Mouse (Mus musculus): Measurements from ENCODE around the gene Mansc4.

Mansc4 gene

DNA sequence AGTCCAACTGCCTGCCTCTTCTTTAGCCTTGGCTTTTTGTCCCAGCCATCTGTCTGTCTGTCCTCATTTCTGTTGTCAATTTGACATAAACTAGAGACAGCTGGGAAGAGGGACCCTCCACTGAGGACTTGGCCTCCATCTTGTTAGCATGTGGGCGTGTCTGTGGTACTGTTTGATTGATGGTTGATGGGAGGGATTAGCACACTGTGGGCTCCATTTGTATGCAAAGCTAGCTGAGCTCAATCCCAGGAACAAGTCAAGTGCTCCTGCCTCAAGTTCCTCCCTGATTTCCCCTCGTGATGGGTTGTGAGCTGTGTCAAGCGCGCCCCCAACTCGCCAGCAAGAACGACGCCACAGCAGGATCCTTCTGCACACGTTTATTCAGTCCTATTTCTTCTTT is 10.0 kb downstream of the Mansc4 start:
- no peak for DNase-seq

DNA sequence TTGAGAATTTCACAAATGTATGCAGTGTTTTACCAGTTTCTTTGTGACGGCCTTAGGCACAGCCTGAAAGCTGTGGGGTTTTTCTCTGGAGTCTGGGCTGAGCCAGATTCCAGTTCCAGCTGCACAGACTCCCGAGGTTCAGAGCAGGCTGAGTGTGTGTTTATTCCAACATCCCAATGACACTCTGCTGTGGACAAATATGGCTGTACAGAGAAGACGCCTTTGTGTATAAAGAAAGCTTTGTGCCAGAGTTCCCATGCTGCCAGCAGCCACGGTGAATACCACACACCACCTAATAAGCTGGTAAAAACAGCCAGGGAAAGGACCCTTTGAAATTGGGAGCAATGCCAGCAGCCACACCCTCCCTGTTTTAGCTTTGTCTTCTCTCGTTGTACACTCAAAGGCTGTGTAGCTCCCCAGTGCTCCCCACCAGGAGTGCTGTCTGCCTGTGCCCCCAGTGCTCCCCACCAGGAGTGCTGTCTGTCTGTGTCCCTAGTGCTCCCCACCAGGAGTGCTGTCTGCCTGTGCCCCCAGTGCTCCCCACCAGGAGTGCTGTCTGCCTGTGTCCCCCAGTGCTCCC is 10.9 kb downstream of the Mansc4 start:
- no peak for DNase-seq

DNA sequence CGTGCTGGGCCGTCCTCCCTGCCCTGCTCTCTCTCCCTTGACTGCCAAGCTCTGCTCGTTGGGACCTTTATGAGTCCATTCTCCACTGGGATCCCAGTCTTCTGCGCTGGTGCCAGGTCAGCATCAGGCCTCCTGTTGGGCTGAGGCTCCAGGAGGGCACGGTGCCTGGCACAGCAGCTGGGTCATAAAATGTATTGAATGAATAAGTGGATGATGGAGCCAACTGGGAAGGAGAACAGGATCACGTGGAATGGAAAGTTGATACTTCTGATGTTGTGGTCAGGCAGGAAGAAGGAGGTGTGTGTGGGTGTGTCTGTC is 21.9 kb downstream of the Mansc4 start:
- DNase-seq = no peak

DNA sequence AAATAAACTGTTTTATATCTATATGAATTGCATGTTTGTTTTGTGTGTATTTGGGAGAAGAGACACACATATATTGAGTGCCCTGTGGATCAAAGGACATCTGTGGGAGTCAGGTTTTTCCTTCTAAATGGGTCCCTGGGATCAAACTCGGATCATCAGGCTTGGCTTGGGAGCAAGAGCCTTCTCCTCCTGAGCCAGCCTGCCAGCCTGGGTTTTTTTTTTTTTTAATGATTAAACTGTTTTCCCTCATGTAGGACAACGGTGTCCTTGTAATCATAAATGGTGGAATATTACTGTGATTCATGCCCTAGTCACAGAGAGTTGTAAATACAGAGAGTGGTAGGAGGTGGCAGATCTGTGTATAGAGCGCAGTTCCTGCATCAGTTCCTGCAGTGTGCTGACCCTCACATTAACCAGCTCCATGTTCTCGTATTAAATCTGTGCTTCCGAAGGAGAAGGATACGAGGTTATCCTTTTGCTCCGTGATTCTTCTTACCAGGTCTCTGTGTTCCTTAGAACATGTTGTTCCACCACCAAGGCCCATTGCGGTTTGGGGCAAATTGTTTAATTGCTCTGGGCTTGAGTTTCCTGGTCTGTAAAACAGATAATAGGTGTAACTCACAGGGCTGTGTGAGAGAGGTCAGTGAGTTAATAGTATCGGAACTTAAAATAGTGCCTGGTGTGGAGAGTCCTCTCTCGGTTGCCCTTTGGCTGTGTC is 22.4 kb downstream of the Mansc4 start:
- DNase-seq = no peak

DNA sequence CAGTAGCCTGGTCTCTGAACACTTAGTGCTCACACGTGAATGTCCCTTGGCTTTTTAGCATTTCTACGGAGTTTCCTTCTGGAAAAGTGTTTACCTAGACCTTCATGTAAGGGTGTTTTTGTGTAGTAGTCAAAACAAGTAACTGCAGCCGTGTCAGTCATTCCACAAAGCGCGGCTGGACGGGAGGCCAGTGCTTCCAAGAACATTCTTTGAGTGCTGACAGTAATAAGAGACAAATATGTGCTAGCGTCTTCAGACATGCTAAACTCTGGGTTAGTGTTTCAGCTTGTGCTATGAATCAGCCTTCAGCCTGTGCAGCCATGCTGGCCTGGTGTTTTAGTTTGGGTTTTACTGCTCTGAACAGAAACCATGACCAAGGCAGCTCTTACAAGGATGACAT is 24.1 kb downstream of the Mansc4 start:
- DNase-seq = no peak

DNA sequence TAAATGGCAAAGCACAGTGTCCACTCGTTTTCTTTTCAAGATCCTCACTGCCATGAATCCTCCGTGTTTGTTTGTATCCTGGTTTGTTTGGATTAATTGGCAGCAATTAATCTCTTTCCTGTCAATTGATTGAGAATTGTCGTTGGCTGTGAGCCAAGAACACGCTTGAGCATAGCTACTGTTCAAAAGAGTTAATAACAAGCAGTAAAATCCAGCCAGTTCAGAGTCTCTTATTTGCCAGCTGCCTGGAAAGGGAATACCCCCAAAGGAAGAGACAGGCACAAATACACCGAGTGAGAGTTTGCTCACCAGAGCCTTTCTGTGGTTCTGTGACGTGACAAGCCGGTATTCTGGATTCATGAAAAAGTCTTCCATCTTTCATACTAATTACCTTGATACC is 24.8 kb downstream of the Mansc4 start:
- peak; percentile 10 for DNase-seq

DNA sequence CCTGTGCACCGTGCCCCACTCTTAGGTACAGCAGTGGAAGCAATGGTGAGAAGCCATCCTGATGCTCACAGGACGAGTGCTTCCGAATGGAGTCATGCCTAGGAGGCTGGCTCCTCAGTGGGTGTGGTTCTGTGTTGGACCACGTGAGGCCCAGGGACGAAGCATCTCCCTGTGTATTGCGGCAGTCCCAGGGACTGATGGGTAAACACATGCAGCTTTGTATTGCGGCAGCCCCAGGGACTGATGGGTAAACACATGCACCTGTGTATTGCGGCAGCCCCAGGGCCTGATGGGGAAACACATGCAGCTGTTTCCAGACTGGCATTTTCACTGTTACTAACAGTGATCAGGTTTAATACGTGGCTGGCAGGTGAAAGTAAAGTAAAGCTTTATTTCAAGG is 25.2 kb downstream of the Mansc4 start:
- DNase-seq = no peak

DNA sequence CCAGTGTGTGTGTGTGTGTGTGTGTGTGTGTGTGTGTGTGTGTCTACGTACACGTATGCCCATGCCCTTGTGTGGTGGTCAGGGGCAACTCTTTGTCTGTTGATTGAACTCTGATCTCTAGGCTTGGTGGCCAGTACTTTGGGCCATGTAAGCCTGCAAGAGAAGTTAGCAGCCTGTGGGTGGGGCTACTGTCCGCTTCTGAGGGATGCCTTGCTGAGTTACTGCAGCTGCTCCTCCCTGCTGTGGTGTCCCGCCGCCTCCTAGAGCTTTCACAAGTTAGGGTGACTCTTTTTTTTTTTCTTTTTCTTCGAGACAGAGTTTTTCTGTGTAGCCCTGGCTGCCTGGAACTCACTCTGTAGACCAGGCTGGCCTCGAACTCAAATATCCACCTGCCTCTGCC is 27.5 kb downstream of the Mansc4 start:
- no peak for DNase-seq

GRCm38 (mm10) chr6:147055374-147055977 is 31.4 kb downstream of the Mansc4 start:
- DNase-seq = no peak

- DNase-seq = no peak
Observed at GRCm38 (mm10) chr6:147053785-147054646, 32.8 kb downstream of the Mansc4 start.

DNA sequence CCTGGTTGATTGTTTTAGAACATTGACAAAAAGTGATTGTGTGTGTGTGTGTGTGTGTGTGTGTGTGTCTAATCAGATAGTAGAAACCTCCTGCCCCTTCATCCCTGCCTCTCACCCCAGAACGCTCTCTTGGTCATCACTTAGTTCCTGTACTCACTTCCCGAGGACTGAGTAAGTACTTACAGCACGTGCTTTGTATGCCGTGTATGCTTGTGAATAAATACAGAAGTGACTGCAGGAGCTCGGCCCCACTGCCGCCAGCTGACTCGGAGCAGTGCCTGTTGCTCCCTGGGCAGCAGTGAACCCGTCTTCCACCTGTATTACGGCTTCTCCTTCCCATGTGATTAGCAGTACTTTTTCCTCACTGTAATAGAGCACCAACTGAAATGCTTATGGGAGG is 34.4 kb downstream of the Mansc4 start:
- no peak for DNase-seq

GRCm38 (mm10) chr6:147051666-147052065 is 35.2 kb downstream of the Mansc4 start:
- no peak for DNase-seq

DNA sequence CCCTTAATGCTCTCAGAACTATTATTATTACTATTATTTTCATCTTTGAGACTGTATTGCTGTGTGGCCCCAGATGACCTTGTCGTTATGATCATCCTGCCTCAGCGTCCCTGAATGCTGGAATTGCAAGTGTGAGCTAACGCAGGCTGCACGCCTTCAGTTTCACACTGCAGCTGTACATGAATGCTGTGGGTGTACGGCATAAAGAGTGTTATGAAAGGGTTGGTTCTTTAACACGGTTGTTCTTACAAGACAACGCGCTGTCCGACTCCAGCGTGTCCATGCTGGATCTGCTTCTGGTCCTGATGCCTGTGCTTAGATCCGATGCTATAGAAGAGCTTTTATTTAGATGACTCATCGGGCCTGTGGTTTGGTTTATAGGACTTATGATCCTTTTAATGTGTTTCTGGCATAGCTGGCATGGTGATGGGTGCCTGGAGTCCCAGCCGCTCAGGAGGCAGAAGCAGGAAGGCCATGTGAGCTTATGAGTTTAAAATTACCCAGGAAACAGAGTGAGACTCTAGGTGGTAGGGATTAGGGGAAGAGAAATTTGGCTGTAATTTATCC is 37.5 kb downstream of the Mansc4 start:
- DNase-seq = no peak

DNA sequence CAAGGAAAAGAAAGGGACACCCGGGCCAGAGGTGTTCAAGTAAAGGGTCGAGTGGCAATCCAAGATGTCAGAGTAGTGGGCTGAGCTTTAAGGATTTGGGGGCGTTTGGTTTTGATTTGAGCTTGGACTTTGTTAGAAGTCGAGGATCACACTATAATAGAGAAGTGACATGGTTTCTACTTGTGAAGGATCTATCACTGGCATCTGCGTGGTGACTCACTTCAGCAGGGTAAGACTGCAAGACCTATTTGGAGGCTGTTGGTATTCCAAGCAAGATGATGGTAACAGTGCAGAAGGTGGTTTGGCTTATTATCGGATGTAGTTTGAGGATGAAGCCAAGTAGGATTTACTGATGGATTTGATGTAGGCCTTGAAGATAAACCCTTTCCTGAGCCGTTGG is 43.2 kb downstream of the Mansc4 start:
- peak; percentile 36 for DNase-seq

DNA sequence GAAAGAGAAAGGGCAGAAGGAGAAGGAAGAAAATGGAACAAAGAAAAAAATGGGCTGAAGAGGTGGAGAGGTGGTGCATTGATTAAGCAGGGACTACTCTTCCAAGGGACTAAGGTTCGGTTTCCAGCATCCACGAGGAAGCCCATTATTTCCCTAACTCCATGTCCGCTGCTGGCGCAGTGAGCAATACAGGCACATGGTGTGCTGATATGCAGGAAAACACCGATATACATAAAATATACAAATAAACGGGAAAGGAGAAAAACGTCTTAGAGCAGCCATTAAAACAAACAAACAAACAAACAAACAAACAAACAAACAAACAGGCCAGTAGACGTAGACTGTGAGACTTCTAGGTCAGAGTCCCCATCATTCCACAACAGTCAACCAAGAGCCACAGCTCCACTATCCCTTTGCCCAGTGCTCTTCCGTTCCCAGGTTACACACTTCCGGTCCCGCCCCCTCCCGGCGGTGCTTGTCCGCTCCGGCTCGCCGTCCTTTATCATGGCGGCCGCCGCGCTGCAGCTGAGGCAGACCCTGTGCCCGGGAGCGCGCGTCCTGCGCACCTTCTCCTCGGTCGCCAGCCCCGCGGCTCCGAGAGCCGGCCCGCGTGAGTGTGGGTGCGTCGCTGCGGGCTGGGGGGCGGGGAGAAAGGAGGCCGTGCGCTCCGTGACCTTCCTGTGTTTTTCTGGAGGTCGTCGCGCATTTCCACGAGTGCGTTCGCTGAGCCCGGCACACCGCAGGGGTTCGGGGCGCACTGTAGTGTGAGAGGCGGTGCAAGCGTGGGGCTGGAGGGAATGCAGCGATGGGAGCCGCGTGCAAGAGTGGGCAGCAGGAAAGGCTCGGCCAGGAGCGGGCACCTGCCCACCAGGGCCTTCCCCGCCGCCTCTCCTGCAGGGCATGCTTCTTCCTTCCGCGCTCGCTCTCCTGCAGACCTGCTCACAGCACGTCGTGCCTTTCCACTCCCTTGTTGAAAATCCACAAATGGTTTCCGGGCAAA is 44.2 kb downstream of the Mansc4 start, which contains the start of gene Mrps35:
Gene Mrps35 (plus strand): TSS at position 474 of the 1,000 bp plus-strand sequence.
- peak; percentile 95 for DNase-seq

GRCm38 (mm10) chr6:147032303-147032925 is 54.4 kb downstream of the Mansc4 start, which contains the start of gene Rep15:
TSS of gene Rep15 (plus strand) at chr6:147032584.
- DNase-seq = peak; percentile 1

DNA sequence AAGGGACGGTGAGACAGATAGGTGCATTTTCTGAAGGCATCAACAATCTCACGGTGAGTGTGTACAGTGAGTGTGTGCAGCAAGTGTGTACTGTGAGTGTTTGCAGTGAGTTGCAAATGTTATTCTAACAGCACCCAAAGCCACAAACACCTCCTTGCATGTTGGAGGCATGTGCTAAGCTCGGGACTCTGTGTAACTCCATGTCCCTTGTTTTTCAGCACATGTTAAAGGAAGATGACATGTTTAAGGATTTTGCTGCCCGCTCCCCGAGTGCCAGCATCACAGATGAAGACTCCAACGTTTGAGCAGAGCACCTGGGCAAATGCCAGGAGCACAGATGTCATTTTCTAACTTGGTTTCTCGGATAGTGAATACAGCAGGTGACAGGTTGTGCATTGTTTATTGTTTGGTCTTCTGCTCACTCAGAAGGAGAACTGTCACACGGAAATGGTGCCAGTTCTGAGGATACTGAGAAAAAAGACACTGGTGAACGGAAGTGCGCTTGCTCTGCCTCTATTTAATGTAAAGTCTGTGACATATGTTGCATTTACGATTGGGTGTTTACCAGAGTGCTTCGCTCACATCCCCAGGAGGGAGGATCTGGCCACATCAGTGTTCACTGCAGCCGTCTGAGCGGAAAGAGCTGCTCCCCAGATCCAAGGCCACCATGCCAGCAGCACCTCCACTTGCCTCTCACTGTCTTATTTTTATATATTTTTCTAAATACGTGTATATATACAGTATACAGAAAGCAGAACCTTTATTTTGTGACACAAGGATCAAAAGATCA is 56.5 kb downstream of the Mansc4 start:
- DNase-seq = no peak

DNA sequence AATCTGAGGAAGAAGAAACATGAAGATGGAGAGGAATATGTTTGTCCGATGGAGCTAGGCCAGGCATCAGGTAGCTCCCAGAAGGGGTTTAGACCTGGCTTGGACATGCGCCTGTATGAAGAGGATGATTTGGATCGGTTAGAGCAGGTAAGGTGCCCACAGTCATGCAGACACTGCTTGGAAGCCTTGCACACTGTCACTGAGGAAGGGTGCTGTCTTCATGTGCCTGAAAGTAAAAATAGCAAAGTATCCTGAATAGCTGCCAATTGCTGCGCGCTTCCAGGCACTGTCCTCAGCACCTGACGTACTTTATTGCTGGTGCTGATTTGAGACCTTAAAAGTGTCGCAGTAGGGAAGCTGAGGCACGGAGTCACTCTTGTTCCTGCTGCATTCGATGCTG is 57.2 kb downstream of the Mansc4 start:
- DNase-seq = no peak

- DNase-seq = no peak
Observed at GRCm38 (mm10) chr6:147028396-147028795, 58.4 kb downstream of the Mansc4 start.
